Mouse (Mus musculus): ENCODE measurements at regions not wholly inside any gene's neighbourhood (a gene's known extent, or its start where the extent isn't known, plus 50 kb on each side); places are given as distances from the start of the nearest gene placed in this dataset.

DNA sequence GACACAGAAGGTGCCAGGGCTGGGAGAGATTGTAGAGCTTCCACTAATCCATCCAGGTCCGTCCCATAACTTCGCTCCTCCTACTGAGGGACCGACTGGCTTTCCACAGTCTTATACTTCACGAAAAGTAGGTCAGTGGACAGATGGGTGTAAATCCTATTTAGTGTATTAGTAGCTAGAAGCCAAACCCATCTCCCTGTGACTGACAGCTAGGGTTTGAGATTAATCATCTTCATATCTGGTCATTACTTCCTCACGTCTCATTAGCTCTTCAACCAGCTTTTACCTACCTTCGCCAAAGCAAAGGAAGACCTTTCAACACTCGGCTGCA is 60.4 kb upstream of the Scaf11 start:
- no peak for ATAC-seq (replicated peaks; ENCODE audit: poor library complexity, severe bottlenecking)

DNA sequence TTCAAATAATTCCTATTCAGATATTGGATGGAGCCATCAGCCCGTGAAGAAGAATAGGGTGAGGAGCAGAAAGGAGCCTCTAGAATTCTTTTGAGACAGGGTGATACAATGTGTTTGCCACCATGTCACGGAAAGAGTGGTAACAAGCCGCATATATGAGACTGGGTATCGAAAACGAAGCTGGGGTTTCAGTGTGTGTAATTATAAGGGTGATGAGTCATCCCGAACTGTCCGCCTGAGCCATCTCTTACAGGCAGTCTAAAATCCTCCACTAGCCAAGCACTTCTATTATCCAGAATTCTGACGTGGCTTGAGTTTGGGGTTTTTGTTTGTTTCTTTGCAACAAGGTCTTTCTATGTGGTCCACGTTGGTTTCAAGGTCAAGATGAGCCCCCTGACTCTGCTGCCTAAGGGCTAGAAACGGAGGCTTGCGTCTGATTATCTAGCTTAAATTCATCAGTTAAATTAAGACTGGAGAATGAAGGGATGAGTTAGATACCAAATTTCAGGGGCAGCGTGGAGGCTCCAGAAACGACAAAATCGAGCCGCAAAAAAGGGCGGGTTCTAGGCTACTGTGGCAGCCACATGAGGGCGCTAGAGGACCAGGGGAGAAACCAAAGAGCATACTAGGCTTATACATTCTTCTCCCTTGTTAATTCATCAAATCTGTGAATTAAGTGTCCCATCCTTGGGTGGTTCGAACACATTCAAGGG is 59.9 kb upstream of the Scaf11 start:
- peak; percentile 63 for ATAC-seq (replicated peaks; ENCODE audit: poor library complexity, severe bottlenecking)

DNA sequence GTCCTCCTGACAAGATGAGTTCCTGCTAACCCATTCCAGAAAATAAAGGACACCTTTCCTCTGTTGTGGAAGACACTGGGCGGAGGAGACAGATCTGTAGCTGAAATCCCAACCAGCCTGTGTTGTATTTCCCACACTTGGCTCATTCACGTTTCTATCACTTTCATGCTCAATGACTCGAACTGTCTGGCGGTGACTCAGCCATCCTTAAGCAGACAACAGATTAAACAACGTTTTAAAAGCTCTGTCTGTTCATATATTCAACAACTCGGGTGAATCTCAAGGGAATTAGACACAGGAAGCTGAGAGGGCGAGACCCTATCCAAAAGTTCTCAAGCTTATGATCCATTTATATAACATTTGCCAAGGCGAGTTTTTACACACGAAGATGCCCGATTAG is 57.5 kb upstream of the Scaf11 start:
- no peak for ATAC-seq (replicated peaks; ENCODE audit: poor library complexity, severe bottlenecking)

DNA sequence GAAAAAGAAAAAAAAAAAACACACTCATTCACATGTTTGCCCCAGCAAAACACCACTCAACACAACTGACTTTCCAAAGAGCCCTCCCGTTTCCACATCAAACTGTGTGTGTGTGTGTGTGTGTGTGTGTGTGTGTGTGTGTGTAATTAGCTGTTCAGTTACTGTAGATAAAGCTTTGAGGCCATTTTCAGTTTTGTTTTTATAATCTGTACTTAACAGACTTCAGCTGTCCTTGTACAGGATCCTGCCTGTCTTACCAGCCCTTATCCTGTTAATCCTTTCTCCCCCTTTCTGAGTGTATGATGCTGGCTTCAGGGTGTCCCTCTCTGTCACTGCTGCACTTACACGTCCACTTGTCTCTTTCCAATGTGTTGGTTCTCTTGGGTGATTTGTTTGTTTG is 55.0 kb upstream of the Scaf11 start:
- no peak for ATAC-seq (replicated peaks; ENCODE audit: poor library complexity, severe bottlenecking)

DNA sequence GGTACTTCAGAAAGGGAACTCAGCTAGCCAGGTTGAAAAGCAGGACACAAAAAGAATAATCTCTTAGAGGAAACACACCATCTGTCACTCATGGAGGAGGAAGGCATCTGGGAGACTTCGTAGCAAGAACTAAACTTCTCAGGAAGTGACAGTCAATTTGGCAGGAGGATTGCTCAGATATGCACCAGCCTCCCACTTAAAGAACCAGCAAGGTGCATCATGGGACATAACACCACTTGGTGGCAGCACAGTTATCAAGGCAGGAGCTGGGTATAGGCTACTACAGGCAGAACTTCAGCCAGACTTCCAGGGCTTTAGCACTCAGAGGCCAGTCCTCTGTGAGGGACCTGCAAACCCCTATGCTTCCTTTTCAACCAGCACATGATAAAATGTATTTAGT is 52.0 kb upstream of the Scaf11 start:
- ATAC-seq (replicated peaks; ENCODE audit: poor library complexity, severe bottlenecking), result no peak

Measured in granulocyte monocyte progenitor cell, adult 5-6 weeks (primary cell).